Mouse (Mus musculus) erythroblast, embryonic 14.5 days (primary cell): ENCODE measurements around the gene Grm2. TPM values are rescaled to one million over a fixed set of nuclear protein-coding genes. Genes with fewer than 3 reads are reported as not detected.
A peak's percentile ranks its signal among the peaks of the same experiment; 100 is the strongest.

Experiments used
- H3K27me3 ChIP-seq: 2 replicates; pipeline ENCODE4 v1.6.1; 2012; ENCODE audit warnings: inconsistent platforms; ENCODE audit not compliant: control insufficient read depth
- H3K36me3 ChIP-seq: 2 replicates; pipeline ENCODE4 v1.6.1; 2012; ENCODE audit warnings: mild to moderate bottlenecking, inconsistent platforms; ENCODE audit not compliant: control insufficient read depth
- H3K4me1 ChIP-seq: 2 replicates; pipeline ENCODE4 v1.6.1; 2012; ENCODE audit warnings: inconsistent platforms; ENCODE audit not compliant: control insufficient read depth
- H3K4me3 ChIP-seq: replicated peaks from 2 replicates; pipeline ENCODE3; 2012; ENCODE audit warnings: moderate library complexity, mild to moderate bottlenecking, inconsistent platforms
- H3K9me3 ChIP-seq: 2 replicates; pipeline ENCODE4 v1.6.1; 2012; ENCODE audit warnings: low read length, inconsistent platforms, mixed read lengths; ENCODE audit not compliant: control insufficient read depth
- GATA1 ChIP-seq: IDR thresholded peaks from 2 replicates; pipeline ENCODE4 v1.6.1; 2012; ENCODE audit warnings: low read length, inconsistent platforms, mixed read lengths
- TAL1 ChIP-seq: IDR thresholded peaks from 3 replicates; pipeline ENCODE4 v1.6.1; 2012; ENCODE audit warnings: low read length, inconsistent platforms, mixed read lengths
- polyA plus RNA-seq: library from polyadenylated mRNA; stranded (reverse); fragments of >175 nt; gene quantifications from 2 replicates; pipeline ENCODE4 v1.2.3, GENCODE M21; 2012

Gene Grm2
- not detected in 2 replicates for polyA plus RNA-seq

- Histone ChIP-seq H3K27me3 (peaks cover 31% of the 10 kb centered on the region), H3K4me3 (no peak within 1 kb of the TSS), H3K36me3 (peaks cover 13% of the 10 kb centered on the region; the same call in 1 of the 2 replicates), H3K4me1 (no peaks in the 10 kb centered on the region), H3K9me3 (no peaks in the 10 kb centered on the region)
- TF ChIP-seq TAL1, result no peak
- TF ChIP-seq GATA1, result no peak
These were observed at the start of gene Grm2 for GRCm38 (mm10) chr9:106655884-106656720. Gene Grm2 (minus strand): TSS chr9:106656082.

DNA sequence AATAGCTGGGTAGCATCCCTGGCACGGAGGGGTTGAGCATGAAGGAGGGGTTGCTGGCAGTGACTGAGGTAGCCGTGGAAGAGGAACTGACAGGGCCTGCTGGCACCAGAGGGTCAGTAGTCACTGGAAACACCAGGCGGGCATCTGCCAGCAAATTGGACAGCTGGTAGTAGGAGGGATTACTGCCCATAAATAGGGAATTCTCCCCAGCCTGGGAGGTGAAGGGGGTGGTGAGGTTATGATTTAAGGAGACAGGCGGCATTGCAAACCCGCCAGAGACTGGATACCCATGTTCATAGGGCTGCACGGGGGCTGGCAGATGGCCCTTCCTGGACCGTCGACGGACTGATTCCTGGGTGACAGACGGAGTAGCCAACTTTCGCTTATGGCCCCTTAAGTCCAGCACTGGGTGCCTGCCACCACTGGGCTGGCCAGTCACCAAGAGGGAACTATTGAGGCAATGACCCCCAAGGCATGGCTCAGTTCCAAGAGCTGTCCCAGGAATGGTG is 37.1 kb upstream of the Grm2 start:
- H3K9me3 ChIP-seq, result no peaks in the 10 kb centered on the region
- no peak for TF ChIP-seq GATA1
- TF ChIP-seq TAL1, result no peak
- no peaks in the 10 kb centered on the region for H3K27me3 ChIP-seq
- H3K4me1 ChIP-seq, result no peaks in the 10 kb centered on the region
- no peak overlapping the region for H3K4me3 ChIP-seq
- peaks cover 39% of the 10 kb centered on the region for H3K36me3 ChIP-seq

DNA sequence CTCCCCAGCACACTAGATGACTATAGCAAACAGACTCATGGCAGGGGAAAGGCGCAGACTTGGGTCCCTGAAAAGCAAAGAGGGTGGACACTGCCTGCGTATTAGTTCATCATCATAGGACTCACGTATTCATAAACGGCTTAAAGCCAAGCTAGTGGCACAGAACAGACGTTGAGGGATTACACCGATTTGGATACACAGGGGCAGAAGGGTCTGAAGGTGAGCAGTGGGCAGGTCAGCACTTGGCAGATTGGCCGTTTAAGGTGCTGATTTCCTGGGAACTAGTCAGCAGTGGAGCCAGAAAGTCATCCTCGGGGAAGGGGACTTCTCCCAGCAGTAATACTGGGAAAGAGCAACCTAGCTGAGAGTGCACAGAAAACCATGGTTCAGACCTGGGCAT is 33.0 kb upstream of the Grm2 start:
- TF ChIP-seq GATA1 (no peak), TAL1 (no peak)
- peaks cover 5% of the 10 kb centered on the region for H3K27me3 ChIP-seq
- no peak overlapping the region for H3K4me3 ChIP-seq
- no peaks in the 10 kb centered on the region for H3K9me3 ChIP-seq
- H3K4me1 ChIP-seq, result peaks cover 25% of the 10 kb centered on the region
- H3K36me3 ChIP-seq, result peaks cover 16% of the 10 kb centered on the region

GRCm38 (mm10) chr9:106686983-106687650 is 31.2 kb upstream of the Grm2 start:
- Histone ChIP-seq H3K27me3 (peaks cover 5% of the 10 kb centered on the region), H3K4me3 (no peak overlapping the region), H3K4me1 (peaks cover 25% of the 10 kb centered on the region), H3K36me3 (peaks cover under 1% of the 10 kb centered on the region), H3K9me3 (no peaks in the 10 kb centered on the region)
- no peak for TF ChIP-seq GATA1
- TF ChIP-seq TAL1, result no peak

DNA sequence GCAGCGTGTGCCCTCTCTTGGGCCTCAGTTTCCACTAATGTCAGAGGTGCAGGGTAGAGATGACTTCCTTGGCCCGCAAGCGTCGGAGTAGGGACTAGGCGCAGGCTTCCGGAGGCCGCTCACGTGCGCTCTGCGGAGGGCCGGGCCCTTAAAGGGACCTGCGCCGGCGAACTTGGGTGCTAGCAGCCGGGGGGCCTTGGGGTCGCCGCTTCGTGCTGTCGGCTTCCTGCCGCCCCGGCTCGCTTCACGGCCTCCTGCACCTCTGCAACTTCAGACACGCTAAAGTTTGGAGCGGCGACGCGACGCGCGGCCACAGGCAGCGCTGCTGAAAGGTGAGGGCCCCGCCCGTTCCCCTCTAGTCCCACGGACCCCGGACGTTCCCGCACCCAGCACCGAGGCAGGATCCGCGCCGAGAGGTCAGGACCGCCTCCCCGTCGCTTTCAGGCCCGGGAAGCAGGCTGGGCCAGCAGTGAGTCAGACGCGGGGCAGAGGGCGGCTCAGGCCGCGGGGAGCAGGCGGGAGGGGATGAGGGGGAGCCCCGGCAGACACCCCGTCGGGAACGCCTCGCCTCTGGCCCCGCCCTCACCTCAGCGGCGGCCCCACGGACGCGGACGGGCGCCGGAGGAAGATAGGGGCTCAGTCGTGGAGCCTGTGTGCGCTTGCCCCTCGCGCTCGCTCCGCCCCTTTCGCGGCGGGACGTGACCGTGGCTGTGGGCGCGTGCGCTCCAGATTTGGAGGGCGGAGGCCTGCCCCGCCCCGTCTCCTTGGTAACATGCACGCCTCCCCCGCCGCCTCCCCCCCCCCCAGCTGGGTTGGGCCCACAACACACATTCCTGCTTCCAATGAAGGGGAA is 29.6 kb upstream of the Grm2 start, which contains the start of gene Tex264:
Gene Tex264 (minus strand): TSS at position 679 of the 853 bp plus-strand sequence.
- Histone ChIP-seq H3K4me3 (peak within 1 kb of the TSS; percentile 65), H3K4me1 (peaks cover 25% of the 10 kb centered on the region), H3K36me3 (no peaks in the 10 kb centered on the region; the same call in 1 of the 2 replicates), H3K9me3 (no peaks in the 10 kb centered on the region), H3K27me3 (peaks cover 5% of the 10 kb centered on the region)
- TF ChIP-seq TAL1 (no peak), GATA1 (no peak)

DNA sequence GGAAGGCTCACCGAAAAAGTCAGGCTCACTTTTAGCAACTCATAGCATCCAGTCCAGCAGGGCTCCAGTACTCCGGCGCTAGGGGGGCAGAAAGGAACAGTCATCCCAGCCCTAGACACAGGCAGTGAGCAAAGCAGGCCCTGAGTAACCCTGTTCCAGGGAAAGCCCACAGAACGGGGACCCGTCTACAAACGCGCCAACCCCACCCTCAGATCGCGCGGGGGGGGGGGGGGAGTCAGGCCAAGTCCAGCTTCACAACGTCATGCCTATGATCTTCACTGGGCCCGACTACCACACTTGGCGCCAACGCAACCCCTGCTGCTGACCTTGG is 29.0 kb upstream of the Grm2 start:
- Histone ChIP-seq H3K4me1 (peaks cover 25% of the 10 kb centered on the region), H3K27me3 (peaks cover 5% of the 10 kb centered on the region), H3K36me3 (peaks cover 4% of the 10 kb centered on the region), H3K4me3 (peak overlapping the region; percentile 65), H3K9me3 (no peaks in the 10 kb centered on the region)
- TF ChIP-seq TAL1 (no peak), GATA1 (no peak)

- Histone ChIP-seq H3K36me3 (peaks cover 7% of the 10 kb centered on the region), H3K4me1 (peaks cover 25% of the 10 kb centered on the region), H3K27me3 (peaks cover 5% of the 10 kb centered on the region), H3K9me3 (no peaks in the 10 kb centered on the region), H3K4me3 (peak overlapping the region; percentile 65)
- TF ChIP-seq GATA1 (no peak), TAL1 (no peak)
These were observed 28.4 kb upstream of the Grm2 start for GRCm38 (mm10) chr9:106684093-106684872.

GRCm38 (mm10) chr9:106681026-106681425 is 25.1 kb upstream of the Grm2 start:
- H3K4me1 ChIP-seq, result peaks cover 20% of the 10 kb centered on the region
- H3K27me3 ChIP-seq, result peaks cover 5% of the 10 kb centered on the region
- no peak overlapping the region for H3K4me3 ChIP-seq
- no peak for TF ChIP-seq GATA1
- no peak for TF ChIP-seq TAL1
- no peaks in the 10 kb centered on the region for H3K9me3 ChIP-seq
- peaks cover 13% of the 10 kb centered on the region for H3K36me3 ChIP-seq
